Mouse (Mus musculus) limb, embryonic 15.5 days (tissue): ENCODE measurements around the gene Ormdl2. TPM values are rescaled to one million over a fixed set of nuclear protein-coding genes. Genes with fewer than 3 reads are reported as not detected.
A peak's percentile ranks its signal among the peaks of the same experiment; 100 is the strongest.
"Not testable (repeated sequence)": the region's sequence is repeated elsewhere in the genome, so short reads cannot be mapped to it uniquely, and the experiment has no call there.

Experiments used
- ATAC-seq: fragments of 200-750 bp; cut with Nextera tagmentation; 2 replicates; pipeline ENCODE4 v1.8.0; 2017; ENCODE audit warnings: low read depth, moderate TSS enrichment; ENCODE audit not compliant: insufficient number of reproducible peaks, low FRiP score, low TSS enrichment
- H3K27ac ChIP-seq: fragments of 300-500 bp; sonication (generic); 2 replicates; pipeline ENCODE4 v1.5.1; 2015; ENCODE audit warnings: moderate library complexity, mild to moderate bottlenecking, inconsistent platforms
- H3K27me3 ChIP-seq: fragments of 300-500 bp; sonication (generic); 2 replicates; pipeline ENCODE4 v1.6.1; 2015; ENCODE audit warnings: inconsistent platforms
- H3K36me3 ChIP-seq: fragments of 300-500 bp; sonication (generic); 2 replicates; pipeline ENCODE4 v1.6.1; 2015; ENCODE audit warnings: inconsistent platforms
- H3K4me1 ChIP-seq: fragments of 300-500 bp; sonication (generic); 2 replicates; pipeline ENCODE4 v1.6.1; 2015; ENCODE audit warnings: inconsistent platforms
- H3K4me2 ChIP-seq: fragments of 300-500 bp; sonication (generic); 2 replicates; pipeline ENCODE4 v1.6.1; 2015; ENCODE audit warnings: mild to moderate bottlenecking, inconsistent platforms
- H3K4me3 ChIP-seq: fragments of 300-500 bp; sonication (generic); 2 replicates; pipeline ENCODE4 v1.5.1; 2015; ENCODE audit warnings: mild to moderate bottlenecking, inconsistent platforms
- H3K9ac ChIP-seq: fragments of 300-500 bp; sonication (generic); 2 replicates; pipeline ENCODE4 v1.6.1; 2015; ENCODE audit warnings: inconsistent platforms
- H3K9me3 ChIP-seq: fragments of 300-500 bp; sonication (generic); 2 replicates; pipeline ENCODE4 v1.6.1; 2016; ENCODE audit warnings: inconsistent platforms
- WGBS: fragments of 180-500 bp; shearing (Covaris S2); methylation state at CpG from one replicate; pipeline ENCODE4 v1.1.7; 2015; 5-methylcytosine and 5-hydroxymethylcytosine counted together
- polyA plus RNA-seq: library from polyadenylated mRNA; unstranded; fragments of >200 nt; fragmentation: Nextera tagmentation; extraction: Ambion mirVana; gene quantifications from 2 replicates; pipeline ENCODE4 v1.2.1, GENCODE M21; 2015

Ormdl2 gene
- polyA plus RNA-seq, 1 experiment from 2014 or later, result 66.3 TPM

DNA sequence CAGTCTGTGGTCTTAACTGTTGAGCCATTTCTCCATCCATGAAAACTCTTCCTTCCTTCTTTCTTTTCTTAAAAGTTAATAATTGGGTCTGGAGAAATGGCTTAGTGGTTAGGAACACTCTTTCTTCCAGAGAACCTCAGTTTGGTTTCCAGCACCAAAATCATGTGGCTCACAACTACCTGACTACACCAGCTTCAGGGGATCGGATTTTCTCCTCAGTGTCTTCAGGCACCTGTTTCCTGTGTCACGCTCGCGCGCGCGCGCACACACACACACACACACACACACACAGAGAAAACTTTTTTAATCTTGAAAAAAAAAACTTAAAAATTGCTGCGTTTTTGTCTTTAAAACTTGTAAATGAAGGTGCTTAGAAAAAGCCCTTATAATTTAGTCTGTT lies 2.4 kb upstream of the Ormdl2 start:
- no peaks in the 10 kb centered on the region for H3K27me3 ChIP-seq
- ATAC-seq, result no peak
- H3K27ac ChIP-seq, result no peak overlapping the region
- peaks cover 17% of the 10 kb centered on the region for H3K36me3 ChIP-seq
- H3K4me3 ChIP-seq, result no peak overlapping the region
- no peak overlapping the region for H3K4me2 ChIP-seq
- peaks cover 12% of the 10 kb centered on the region for H3K4me1 ChIP-seq
- no peak overlapping the region for H3K9ac ChIP-seq
- 95% methylated on average over 9 of the region's 9 CpGs for WGBS
- H3K9me3 ChIP-seq, result no peaks in the 10 kb centered on the region

DNA sequence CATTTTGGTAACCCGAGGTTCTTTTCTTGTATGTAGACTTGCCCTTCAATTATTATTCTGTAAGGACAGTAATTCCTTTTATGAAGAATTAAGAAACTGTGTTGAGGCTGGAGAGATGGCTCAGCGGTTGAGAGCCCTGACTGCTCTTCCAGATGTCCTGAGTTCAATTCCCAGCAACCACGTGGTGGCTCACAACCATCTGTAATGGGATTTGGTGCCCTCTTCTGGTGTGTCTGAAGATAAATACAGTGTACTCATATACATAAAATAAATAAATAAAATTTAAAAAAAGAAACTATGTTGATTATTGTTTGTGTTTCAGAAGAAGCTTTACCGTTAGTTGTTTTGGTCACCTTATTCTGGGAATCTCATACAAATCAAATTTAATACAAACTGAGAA lies 1.6 kb upstream of the Ormdl2 start:
- H3K9me3 ChIP-seq, H3K9ac ChIP-seq, ATAC-seq, H3K27me3 ChIP-seq, H3K27ac ChIP-seq: not testable (repeated sequence)
- 76% methylated on average over 4 of the region's 4 CpGs for WGBS
- Histone ChIP-seq H3K36me3 (peaks cover 23% of the 10 kb centered on the region), H3K4me2 (peak overlapping the region; percentile 72), H3K4me1 (peaks cover 12% of the 10 kb centered on the region), H3K4me3 (peak overlapping the region; percentile 75)

GRCm38 (mm10) chr10:128822135-128822534 lies 690 bp upstream of the Ormdl2 start:
- H3K4me3 ChIP-seq, result peak overlapping the region; percentile 75
- peaks cover 28% of the 10 kb centered on the region for H3K36me3 ChIP-seq
- peaks cover 12% of the 10 kb centered on the region for H3K4me1 ChIP-seq
- no peak; the same call in 1 of the 2 replicates for ATAC-seq
- H3K9me3 ChIP-seq, result no peaks in the 10 kb centered on the region
- H3K27me3 ChIP-seq, result no peaks in the 10 kb centered on the region
- peak overlapping the region; percentile 83 for H3K9ac ChIP-seq
- peak overlapping the region; percentile 72 for H3K4me2 ChIP-seq
- peak overlapping the region; percentile 81 for H3K27ac ChIP-seq
- 4% methylated on average over 13 of the region's 13 CpGs for WGBS

GRCm38 (mm10) chr10:128820217-128820616 lies 1.2 kb downstream of the Ormdl2 start:
- Histone ChIP-seq H3K4me2 (no peak overlapping the region), H3K4me1 (peaks cover 12% of the 10 kb centered on the region), H3K36me3 (peaks cover 44% of the 10 kb centered on the region), H3K27ac (no peak overlapping the region), H3K9me3 (no peaks in the 10 kb centered on the region), H3K9ac (no peak overlapping the region), H3K4me3 (no peak overlapping the region), H3K27me3 (no peaks in the 10 kb centered on the region)
- WGBS, result 79% methylated on average over 4 of the region's 4 CpGs
- ATAC-seq, result no peak

- Histone ChIP-seq H3K4me2 (no peak within 1 kb of the TSS), H3K27me3 (no peaks in the 10 kb centered on the region), H3K4me3 (no peak within 1 kb of the TSS), H3K36me3 (peaks cover 59% of the 10 kb centered on the region), H3K9ac (no peak within 1 kb of the TSS), H3K9me3 (no peaks in the 10 kb centered on the region), H3K27ac (no peak within 1 kb of the TSS), H3K4me1 (peaks cover 4% of the 10 kb centered on the region; the same call in 1 of the 2 replicates)
- ATAC-seq, result no peak
- WGBS, result 83% methylated on average over 13 of the region's 13 CpGs
Measured at GRCm38 (mm10) chr10:128817033-128817432, 4.4 kb downstream of the Ormdl2 start, which contains the start of gene Sarnp. Sarnp (plus strand) TSS chr10:128817333.

DNA sequence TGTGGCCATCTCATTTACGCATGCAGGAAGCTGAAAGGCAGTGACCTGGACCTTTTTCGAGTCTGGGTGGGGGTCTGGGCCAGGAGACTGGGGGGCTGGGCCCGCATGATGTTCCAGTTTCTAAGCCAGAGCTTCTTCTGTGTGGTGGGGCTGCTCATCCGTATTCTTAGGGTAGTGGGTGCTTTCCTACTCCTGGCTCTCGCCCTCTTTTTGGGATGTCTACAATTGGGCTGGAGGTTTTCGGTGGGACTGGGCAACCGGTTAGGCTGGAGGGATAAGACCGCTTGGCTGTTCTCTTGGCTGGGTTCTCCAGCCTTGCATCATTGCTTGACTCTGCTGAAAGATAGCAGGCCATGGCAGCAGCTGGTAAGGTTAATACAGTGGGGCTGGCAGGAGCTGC lies 14.4 kb downstream of the Ormdl2 start:
- peak overlapping the region; percentile 60 for H3K4me2 ChIP-seq
- H3K27me3 ChIP-seq, result no peaks in the 10 kb centered on the region
- H3K4me3 ChIP-seq, result peak overlapping the region; percentile 65
- peaks cover 22% of the 10 kb centered on the region for H3K36me3 ChIP-seq
- no peak for ATAC-seq
- H3K9me3 ChIP-seq, result no peaks in the 10 kb centered on the region
- 90% methylated on average over 8 of the region's 8 CpGs for WGBS
- no peak overlapping the region; the same call in 1 of the 2 replicates for H3K27ac ChIP-seq
- 0 out of 2 replicates have a peak overlapping the region, but pooled peaks have one; percentile 15 for H3K9ac ChIP-seq
- H3K4me1 ChIP-seq, result peaks cover 55% of the 10 kb centered on the region

DNA sequence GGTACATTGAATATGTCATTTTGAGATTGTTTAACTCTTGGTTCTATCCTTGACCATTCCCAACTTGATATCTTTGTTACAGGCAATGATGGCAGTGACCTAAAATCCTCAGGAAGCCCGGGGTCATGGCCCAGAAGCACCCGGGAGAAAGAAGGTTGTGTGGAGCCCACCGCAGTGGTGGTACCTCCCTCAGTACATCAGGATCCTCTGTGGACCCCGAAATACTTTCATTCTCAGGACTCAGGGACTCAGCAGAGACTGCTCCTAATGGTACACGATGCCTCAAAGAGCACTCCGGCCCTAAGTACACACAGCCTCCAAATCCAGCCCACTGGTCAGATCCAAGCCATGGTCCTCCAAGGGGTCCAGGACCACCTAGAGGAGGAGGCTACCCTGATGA lies 15.4 kb downstream of the Ormdl2 start:
- peak overlapping the region; percentile 65 for H3K4me3 ChIP-seq
- peak overlapping the region; percentile 45; the same call in 1 of the 2 replicates for H3K9ac ChIP-seq
- 56% methylated on average over 6 of the region's 6 CpGs for WGBS
- no peaks in the 10 kb centered on the region for H3K27me3 ChIP-seq
- no peaks in the 10 kb centered on the region for H3K9me3 ChIP-seq
- H3K27ac ChIP-seq, result peak overlapping the region; percentile 98
- peak overlapping the region; percentile 60 for H3K4me2 ChIP-seq
- H3K4me1 ChIP-seq, result peaks cover 59% of the 10 kb centered on the region
- H3K36me3 ChIP-seq, result peaks cover 29% of the 10 kb centered on the region
- no peak for ATAC-seq

DNA sequence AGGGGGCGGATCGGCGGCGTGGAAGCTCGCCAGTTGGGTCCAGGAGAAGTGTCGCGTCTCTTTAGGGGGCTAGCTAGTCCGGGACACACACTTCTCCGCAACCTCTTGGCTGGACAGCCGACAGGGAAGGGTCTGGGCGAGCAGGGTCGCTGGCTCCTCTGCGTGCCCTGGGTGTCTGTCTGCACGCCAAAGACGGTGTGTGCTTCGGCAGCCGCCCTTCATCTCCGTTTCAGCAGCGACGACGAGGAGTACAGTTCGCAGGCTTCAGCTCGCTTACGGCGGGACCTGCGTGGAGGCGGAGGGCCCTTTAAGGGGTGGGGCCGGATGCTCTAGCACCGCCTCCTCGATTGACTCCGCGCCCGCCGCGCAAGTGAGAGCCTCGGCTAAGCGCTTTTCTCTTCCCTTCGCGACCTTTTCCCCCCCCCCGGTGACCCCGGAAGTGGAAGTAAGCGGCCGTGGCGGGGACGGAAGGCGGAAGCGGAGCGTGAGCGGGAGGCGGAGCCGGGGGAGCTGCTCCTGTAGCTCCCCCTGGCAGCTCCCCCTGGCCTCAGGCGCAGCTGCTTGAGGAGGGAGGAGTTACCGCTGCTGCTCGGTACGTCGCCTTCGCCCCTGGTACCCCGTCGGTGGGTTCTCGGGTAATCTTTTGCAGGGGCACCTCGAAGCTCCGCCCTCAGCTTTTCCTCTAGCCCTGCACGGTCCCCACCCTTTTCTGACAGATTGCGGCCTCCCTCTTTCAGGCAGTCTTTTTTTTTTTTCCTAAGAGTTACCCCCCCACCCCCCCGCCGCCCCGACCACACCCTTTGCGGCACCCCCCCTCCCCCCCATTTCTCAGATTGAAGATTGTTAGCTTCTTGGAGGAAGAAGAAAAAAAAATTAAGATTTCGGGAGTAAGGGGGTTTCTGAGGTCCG lies 16.1 kb downstream of the Ormdl2 start:
- peak overlapping the region; percentile 98 for H3K27ac ChIP-seq
- peak overlapping the region; percentile 65 for H3K4me3 ChIP-seq
- peaks cover 36% of the 10 kb centered on the region for H3K36me3 ChIP-seq
- peaks cover 59% of the 10 kb centered on the region for H3K4me1 ChIP-seq
- peak overlapping the region; percentile 82 for H3K4me2 ChIP-seq
- H3K27me3 ChIP-seq, result no peaks in the 10 kb centered on the region
- under 1% methylated on average over 70 of the region's 70 CpGs for WGBS
- peak overlapping the region; percentile 70 for H3K9ac ChIP-seq
- peak; percentile 92 for ATAC-seq
- no peaks in the 10 kb centered on the region for H3K9me3 ChIP-seq

- Histone ChIP-seq H3K27ac (peak within 1 kb of the TSS; percentile 98), H3K9me3 (no peaks in the 10 kb centered on the region), H3K27me3 (no peaks in the 10 kb centered on the region), H3K4me2 (peak within 1 kb of the TSS; percentile 82), H3K4me1 (peaks cover 56% of the 10 kb centered on the region), H3K36me3 (peaks cover 42% of the 10 kb centered on the region), H3K9ac (peak within 1 kb of the TSS; percentile 70), H3K4me3 (peak within 1 kb of the TSS; percentile 65)
- WGBS, result under 1% methylated on average over 28 of the region's 28 CpGs
- ATAC-seq, result peak; percentile 52
Measured at GRCm38 (mm10) chr10:128804271-128805091, 17.0 kb downstream of the Ormdl2 start, which contains the start of gene Tmem198b. Tmem198b (minus strand) TSS chr10:128804370.

DNA sequence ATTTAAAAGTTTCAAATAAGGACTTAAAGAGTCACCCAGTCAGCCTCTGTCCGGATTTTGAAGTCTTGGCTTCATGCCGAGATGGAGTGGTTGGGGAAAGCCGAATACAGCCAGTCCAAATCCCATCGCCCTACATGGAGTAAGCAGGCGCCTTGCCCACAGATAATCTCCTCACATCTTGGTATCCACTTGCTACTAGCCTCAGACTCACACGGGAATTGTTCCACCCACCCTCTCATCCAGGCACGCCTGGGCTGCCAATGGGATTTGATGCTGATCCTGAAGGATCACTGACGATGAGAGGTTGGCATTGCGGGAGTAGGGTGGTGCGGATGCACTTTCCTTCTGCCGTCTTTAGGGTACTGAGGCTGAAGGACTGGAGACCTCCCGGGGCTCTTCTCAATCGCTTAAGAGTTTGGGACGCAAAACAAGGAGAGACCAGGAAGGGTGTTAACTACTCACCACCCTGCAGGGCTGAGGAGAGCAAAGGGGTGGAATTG lies 17.6 kb downstream of the Ormdl2 start, which contains the start of gene Dnajc14:
Gene Dnajc14 (plus strand): TSS at position 292 of the 500 bp plus-strand sequence.
- ATAC-seq, result peak; percentile 23
- H3K9ac ChIP-seq, result peak within 1 kb of the TSS; percentile 70
- H3K27ac ChIP-seq, result peak within 1 kb of the TSS; percentile 98
- H3K4me2 ChIP-seq, result peak within 1 kb of the TSS; percentile 82
- H3K4me3 ChIP-seq, result peak within 1 kb of the TSS; percentile 65
- H3K9me3 ChIP-seq, result no peaks in the 10 kb centered on the region
- peaks cover 51% of the 10 kb centered on the region for H3K4me1 ChIP-seq
- no peaks in the 10 kb centered on the region for H3K27me3 ChIP-seq
- H3K36me3 ChIP-seq, result peaks cover 40% of the 10 kb centered on the region
- WGBS, result under 1% methylated on average over 14 of the region's 14 CpGs

DNA sequence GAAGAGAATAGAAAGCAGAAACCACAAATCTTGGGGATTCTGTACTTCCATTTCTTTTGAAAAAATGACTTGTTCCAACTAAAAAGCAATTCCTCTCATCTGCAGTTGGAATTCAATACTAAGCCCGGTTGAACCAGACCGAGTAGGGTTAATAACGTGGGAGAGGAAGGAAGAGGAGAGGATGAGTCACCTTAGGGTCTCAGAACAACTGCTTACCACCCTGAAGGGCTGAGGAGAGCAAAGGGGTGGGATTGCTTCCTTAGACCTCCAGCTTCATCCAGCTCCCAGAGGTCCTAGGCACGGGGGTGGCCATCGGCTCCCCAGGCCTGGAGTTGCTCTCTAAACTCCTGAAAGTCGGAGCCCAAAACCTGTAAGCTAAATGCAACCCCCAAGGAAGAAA lies 18.1 kb downstream of the Ormdl2 start:
- peak overlapping the region; percentile 65 for H3K4me3 ChIP-seq
- H3K27ac ChIP-seq, result peak overlapping the region; percentile 98
- 12% methylated on average over 6 of the region's 6 CpGs for WGBS
- peak overlapping the region; percentile 82 for H3K4me2 ChIP-seq
- no peak for ATAC-seq
- peak overlapping the region; percentile 70 for H3K9ac ChIP-seq
- no peaks in the 10 kb centered on the region for H3K27me3 ChIP-seq
- peaks cover 46% of the 10 kb centered on the region for H3K4me1 ChIP-seq
- H3K9me3 ChIP-seq, result no peaks in the 10 kb centered on the region
- H3K36me3 ChIP-seq, result peaks cover 44% of the 10 kb centered on the region
